Mouse (Mus musculus) CH12.LX (cell line): Measurements from ENCODE around the gene Gimap7. TPM values are rescaled to one million over a fixed set of nuclear protein-coding genes. Genes with fewer than 3 reads are reported as not detected.

Experiments used
- DNase-seq: peaks from one replicate; pipeline ENCODE4 v3.0.0-alpha.2; 2013; ENCODE audit errors: extremely low read depth
- H3K27ac ChIP-seq: 2 replicates; pipeline ENCODE4 v1.5.1; 2012; ENCODE audit warnings: low read depth, mild to moderate bottlenecking, control low read depth, moderate library complexity; ENCODE audit not compliant: insufficient read depth
- H3K27me3 ChIP-seq: replicated peaks from 2 replicates; pipeline ENCODE3; 2012; ENCODE audit warnings: inconsistent platforms
- H3K36me3 ChIP-seq, 2 experiments: replicated peaks in 1 of 2; 2 replicates each; pipeline versions ENCODE3 to v1.6.1; 2012; ENCODE audit warnings: inconsistent platforms in 1 of 2, low read length in 1 of 2, mild to moderate bottlenecking in 1 of 2, mixed read lengths in 1 of 2, moderate library complexity in 1 of 2; ENCODE audit not compliant: control insufficient read depth in 1 of 2, insufficient read depth in 1 of 2
- H3K4me1 ChIP-seq, 2 experiments: 2 replicates each; pipeline ENCODE4 v1.6.1; 2012; ENCODE audit warnings: inconsistent platforms in 1 of 2, moderate library complexity in 1 of 2; ENCODE audit not compliant: insufficient read depth in 2 of 2, control insufficient read depth in 1 of 2
- H3K4me2 ChIP-seq: 2 replicates; pipeline ENCODE4 v1.6.1; 2012; ENCODE audit warnings: low read depth, mild to moderate bottlenecking, control low read depth; ENCODE audit not compliant: poor library complexity, insufficient read depth, severe bottlenecking
- H3K4me3 ChIP-seq, 3 experiments: fragments of 150-350 bp in 1 of 3; sonication (generic) in 1 of 3; replicated peaks in 1 of 3; 2 replicates each; pipeline versions ENCODE3 to v1.5.1; 2011 to 2012; ENCODE audit warnings: low read depth in 2 of 3, low read length in 2 of 3, mild to moderate bottlenecking in 2 of 3, moderate library complexity in 2 of 3, control low read depth in 1 of 3, improper control_type of control experiment in 1 of 3, inconsistent platforms in 1 of 3, mixed read lengths in 1 of 3; ENCODE audit not compliant: poor library complexity in 1 of 3
- H3K79me2 ChIP-seq: replicated peaks from 2 replicates; pipeline ENCODE4 v1.6.1; 2012; ENCODE audit warnings: mild to moderate bottlenecking, moderate library complexity; ENCODE audit not compliant: control insufficient read depth, poor library complexity, insufficient read depth, severe bottlenecking; ENCODE audit errors: extremely low read depth
- H3K9ac ChIP-seq: 2 replicates; pipeline ENCODE4 v1.6.1; 2012; ENCODE audit warnings: low read depth, mild to moderate bottlenecking, control low read depth, moderate library complexity; ENCODE audit not compliant: insufficient read depth
- H3K9me3 ChIP-seq: replicated peaks from 2 replicates; pipeline ENCODE3; 2012; ENCODE audit warnings: low read length, inconsistent platforms, mixed read lengths
- BHLHE40 ChIP-seq: IDR thresholded peaks from 2 replicates; pipeline ENCODE4 v1.6.1; 2011; ENCODE audit warnings: mild to moderate bottlenecking, low read depth, low read length, improper control_type of control experiment
- CHD1 ChIP-seq: IDR thresholded peaks from 2 replicates; pipeline ENCODE4 v1.6.1; 2012; ENCODE audit warnings: low read depth, low read length, improper control_type of control experiment, inconsistent platforms
- CHD2 ChIP-seq: IDR thresholded peaks from 2 replicates; pipeline ENCODE4 v1.6.1; 2011; ENCODE audit warnings: low read length, improper control_type of control experiment
- CTCF ChIP-seq, 2 experiments: IDR thresholded peaks in 1 of 2; conservative IDR thresholded peaks in 1 of 2; 2 replicates each; pipeline ENCODE4 v1.5.1; 2011 to 2012; ENCODE audit warnings: low read depth in 2 of 2, low read length in 2 of 2, improper control_type of control experiment in 1 of 2, inconsistent platforms in 1 of 2, mild to moderate bottlenecking in 1 of 2, moderate library complexity in 1 of 2
- E2F4 ChIP-seq: IDR thresholded peaks from 2 replicates; pipeline ENCODE4 v1.6.1; 2011; ENCODE audit warnings: low read depth, low read length, improper control_type of control experiment; ENCODE audit not compliant: insufficient replicate concordance
- ELF1 ChIP-seq: IDR thresholded peaks from 2 replicates; pipeline ENCODE4 v1.6.1; 2014; ENCODE audit warnings: low read depth, mild to moderate bottlenecking, inconsistent platforms, low read length, improper control_type of control experiment
- ETS1 ChIP-seq: conservative IDR thresholded peaks from 2 replicates; pipeline ENCODE4 v1.6.1; 2012; ENCODE audit warnings: low read depth, mild to moderate bottlenecking, inconsistent platforms, low read length, improper control_type of control experiment, moderate library complexity
- GABPA ChIP-seq: IDR thresholded peaks from 2 replicates; pipeline ENCODE4 v1.6.1; 2012; ENCODE audit warnings: low read depth, low read length, improper control_type of control experiment, inconsistent platforms; ENCODE audit not compliant: insufficient replicate concordance
- HCFC1 ChIP-seq: IDR thresholded peaks from 2 replicates; pipeline ENCODE4 v1.6.1; 2012; ENCODE audit warnings: low read depth, mild to moderate bottlenecking, inconsistent platforms, low read length, improper control_type of control experiment
- IRF4 ChIP-seq: IDR thresholded peaks from 2 replicates; pipeline ENCODE4 v1.6.1; 2014; ENCODE audit warnings: low read depth, mild to moderate bottlenecking, inconsistent platforms, low read length, improper control_type of control experiment
- JUN ChIP-seq: IDR thresholded peaks from 2 replicates; pipeline ENCODE4 v1.6.1; 2011; ENCODE audit warnings: low read depth, mild to moderate bottlenecking, low read length, improper control_type of control experiment, moderate library complexity; ENCODE audit not compliant: insufficient read depth
- JUND ChIP-seq: conservative IDR thresholded peaks from 2 replicates; pipeline ENCODE4 v1.6.1; 2011; ENCODE audit warnings: low read depth, low read length, improper control_type of control experiment
- KAT2A ChIP-seq: IDR thresholded peaks from 2 replicates; pipeline ENCODE4 v1.6.1; 2012; ENCODE audit warnings: low read length, improper control_type of control experiment, inconsistent platforms; ENCODE audit not compliant: insufficient replicate concordance
- MAFK ChIP-seq: IDR thresholded peaks from 2 replicates; pipeline ENCODE4 v1.6.1; 2011; ENCODE audit warnings: low read length, improper control_type of control experiment; ENCODE audit not compliant: insufficient replicate concordance
- MAX ChIP-seq: IDR thresholded peaks from 2 replicates; pipeline ENCODE4 v1.6.1; 2011; ENCODE audit warnings: low read length, improper control_type of control experiment
- MEF2A ChIP-seq: IDR thresholded peaks from 2 replicates; pipeline ENCODE4 v1.6.1; 2014; ENCODE audit warnings: low read depth, mild to moderate bottlenecking, inconsistent platforms, low read length, improper control_type of control experiment, borderline replicate concordance
- MXI1 ChIP-seq: IDR thresholded peaks from 2 replicates; pipeline ENCODE4 v1.6.1; 2011; ENCODE audit warnings: mild to moderate bottlenecking, low read depth, low read length, improper control_type of control experiment
- MYC ChIP-seq: IDR thresholded peaks from 2 replicates; pipeline ENCODE4 v1.6.1; 2011; ENCODE audit warnings: low read depth, mild to moderate bottlenecking, improper control_type of control experiment, low read length
- NELFE ChIP-seq: IDR thresholded peaks from 2 replicates; pipeline ENCODE4 v1.6.1; 2011; ENCODE audit warnings: low read depth, low read length, improper control_type of control experiment
- POLR2AphosphoS2 ChIP-seq: IDR thresholded peaks from 2 replicates; pipeline ENCODE4 v1.6.1; 2011; ENCODE audit warnings: low read depth, low read length, improper control_type of control experiment
- RAD21 ChIP-seq: IDR thresholded peaks from 2 replicates; pipeline ENCODE4 v1.6.1; 2011; ENCODE audit warnings: low read depth, mild to moderate bottlenecking, low read length, improper control_type of control experiment, moderate library complexity
- RCOR1 ChIP-seq: conservative IDR thresholded peaks from 2 replicates; pipeline ENCODE4 v1.6.1; 2012; ENCODE audit warnings: low read depth, mild to moderate bottlenecking, inconsistent platforms, low read length, improper control_type of control experiment
- SMC3 ChIP-seq: IDR thresholded peaks from 2 replicates; pipeline ENCODE4 v1.6.1; 2011; ENCODE audit warnings: low read depth, low read length, improper control_type of control experiment
- TBP ChIP-seq: conservative IDR thresholded peaks from 2 replicates; pipeline ENCODE4 v1.6.1; 2011; ENCODE audit warnings: low read depth, low read length, improper control_type of control experiment
- TCF12 ChIP-seq: IDR thresholded peaks from 2 replicates; pipeline ENCODE4 v1.6.1; 2014; ENCODE audit warnings: low read depth, mild to moderate bottlenecking, inconsistent platforms, low read length, improper control_type of control experiment
- UBTF ChIP-seq: IDR thresholded peaks from 2 replicates; pipeline ENCODE4 v1.6.1; 2012; ENCODE audit warnings: low read depth, mild to moderate bottlenecking, inconsistent platforms, low read length, improper control_type of control experiment, moderate library complexity
- USF1 ChIP-seq: IDR thresholded peaks from 2 replicates; pipeline ENCODE4 v1.6.1; 2014; ENCODE audit warnings: low read depth, mild to moderate bottlenecking, inconsistent platforms, low read length, improper control_type of control experiment
- ZC3H11A ChIP-seq: IDR thresholded peaks from 2 replicates; pipeline ENCODE4 v1.6.1; 2012; ENCODE audit warnings: low read depth, mild to moderate bottlenecking, inconsistent platforms, low read length, improper control_type of control experiment
- ZKSCAN1 ChIP-seq: IDR thresholded peaks from 2 replicates; pipeline ENCODE4 v1.6.1; 2012; ENCODE audit warnings: low read depth, inconsistent platforms, low read length, improper control_type of control experiment, borderline replicate concordance
- ZMIZ1 ChIP-seq: IDR thresholded peaks from 2 replicates; pipeline ENCODE4 v1.6.1; 2012; ENCODE audit warnings: low read depth, mild to moderate bottlenecking, inconsistent platforms, low read length, improper control_type of control experiment
- ZNF384 ChIP-seq: IDR thresholded peaks from 2 replicates; pipeline ENCODE4 v1.6.1; 2012; ENCODE audit warnings: low read depth, low read length, improper control_type of control experiment, inconsistent platforms
- dilution Hi-C: fragments of 300-500 bp; cut with MboI; formaldehyde crosslinking; loops from 2 replicates; pipeline ENCODE4 v1.14.3; 2020; ENCODE audit warnings: low sequenced_read_pairs; ENCODE audit not compliant: extremely low pct_unique_long_range_greater_than_20kb, extremely low pct_ligation_motif_present
- in situ Hi-C: fragments of 300-500 bp; cut with MboI; formaldehyde crosslinking; loops from 3 replicates; pipeline ENCODE4 v1.14.3; 2019; ENCODE audit warnings: low sequenced_read_pairs, low pct_ligation_motif_present, low pct_unique_long_range_greater_than_20kb, mixed read lengths
- polyA plus RNA-seq: library from polyadenylated mRNA; unstranded; fragments of >175 nt; gene quantifications from 2 replicates; pipeline ENCODE4 v1.2.1, GENCODE M21; 2012; ENCODE audit warnings: low read depth; ENCODE audit not compliant: insufficient read length
- total RNA-seq, 2 experiments: library from RNA; depleted of rRNA; stranded (reverse); fragments of 300-350 nt in 1 of 2; fragments of >200 nt in 1 of 2; gene quantifications; 2 replicates each; pipeline ENCODE4 v1.2.3; 2012 to 2014

Gene Gimap7
- total and polyA plus RNA-seq, 3 experiments = 4.2 to 14.5 (median 7.0) TPM

DNA sequence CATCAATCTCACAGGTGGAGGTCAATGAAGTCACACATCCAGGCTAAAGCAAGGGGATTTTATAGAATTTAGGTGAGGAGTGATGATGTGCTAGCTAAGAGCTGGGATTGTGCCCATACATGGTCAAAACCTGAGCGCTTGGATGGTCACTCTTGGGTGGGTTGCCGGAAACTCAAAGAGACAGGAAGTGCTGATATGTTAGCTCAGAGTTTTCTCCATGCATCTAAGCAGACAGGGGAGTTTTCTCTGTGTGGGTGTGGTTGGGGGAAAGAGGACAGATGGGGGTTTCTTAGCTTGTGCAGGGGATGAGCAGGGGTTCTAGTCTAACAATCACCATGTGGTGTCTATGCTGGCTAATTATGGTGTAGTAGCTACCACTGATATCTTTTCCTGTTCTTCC lies 29.1 kb upstream of the Gimap7 start:
- Histone ChIP-seq H3K27me3 (no peaks in the 10 kb centered on the region), H3K36me3 (peaks cover 42 to 56% of the 10 kb centered on the region in 2 experiments), H3K4me2 (peak overlapping the region; percentile 54), H3K79me2 (peaks cover 47% of the 10 kb centered on the region), H3K4me3 (no peak overlapping the region), H3K9ac (no peak overlapping the region), H3K4me1 (peaks cover 12 to 75% of the 10 kb centered on the region in 2 experiments), H3K27ac (peak overlapping the region; percentile 41; the same call in 1 of the 2 replicates), H3K9me3 (peaks cover 15% of the 10 kb centered on the region)
- DNase-seq = peak; percentile 58
- TF ChIP-seq ELF1 (peak; percentile 59), ZKSCAN1 (no peak)
- in situ Hi-C loops = no loop called here
- dilution Hi-C loops = no loop called here

DNA sequence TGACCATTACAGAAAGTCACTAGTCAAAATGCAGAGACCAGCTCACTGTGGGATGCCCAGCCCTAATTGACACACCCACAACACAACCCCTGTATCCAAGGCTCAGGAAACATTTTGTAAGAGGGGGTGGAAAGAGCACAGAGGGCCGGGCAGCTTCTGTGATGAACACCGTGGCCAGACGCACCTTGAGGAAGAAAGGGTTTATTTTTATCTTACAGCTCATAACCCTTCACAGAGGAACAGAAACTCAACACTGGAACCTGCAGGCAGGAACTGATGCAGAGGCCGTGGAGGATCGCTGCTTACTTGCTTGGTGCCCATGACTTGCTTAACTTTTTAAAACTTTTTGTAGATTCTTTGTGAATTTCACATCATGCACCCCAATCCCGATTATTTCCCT lies 25.5 kb upstream of the Gimap7 start:
- H3K9me3 ChIP-seq = peaks cover 36% of the 10 kb centered on the region
- H3K27me3 ChIP-seq = no peaks in the 10 kb centered on the region
- peak; percentile 75 for DNase-seq
- H3K4me1 ChIP-seq = peaks cover 12 to 70% of the 10 kb centered on the region in 2 experiments
- no peak overlapping the region for H3K4me2 ChIP-seq
- dilution Hi-C loops (no loop called here), in situ Hi-C loops (no loop called here)
- H3K9ac ChIP-seq = no peak overlapping the region
- H3K4me3 ChIP-seq = no peak overlapping the region
- peak overlapping the region; percentile 65 for H3K27ac ChIP-seq
- H3K36me3 ChIP-seq = peaks cover 43 to 71% of the 10 kb centered on the region in 2 experiments
- peaks cover 20% of the 10 kb centered on the region for H3K79me2 ChIP-seq
- peak; percentile 88 for TF ChIP-seq JUN
- 0 out of 2 replicates have a peak, but pooled peaks have one; percentile 33 for TF ChIP-seq UBTF
- no peak for TF ChIP-seq E2F4
- no peak for TF ChIP-seq GABPA
- TF ChIP-seq ZC3H11A = no peak
- 0 out of 2 replicates have a peak, but pooled peaks have one; percentile 42 for TF ChIP-seq MAFK
- TF ChIP-seq BHLHE40 = peak; percentile 41; the same call in 1 of the 2 replicates
- no peak for TF ChIP-seq ZNF384
- peak; percentile 98 for TF ChIP-seq MEF2A
- TF ChIP-seq ELF1 = peak; percentile 54; the same call in 1 of the 2 replicates
- TF ChIP-seq MAX = peak; percentile 70
- TF ChIP-seq CTCF (conservative IDR thresholded peaks at IDR 0.05 in 1 of 2, IDR thresholded peaks at IDR 0.05 in 1 of 2; ENCODE audit: low read depth in 2 of 2, low read length in 2 of 2) = no peak
- no peak for TF ChIP-seq ZMIZ1
- TF ChIP-seq TBP = no peak
- peak; percentile 83 for TF ChIP-seq MYC
- TF ChIP-seq IRF4 = peak; percentile 96
- TF ChIP-seq JUND = peak; percentile 68
- TF ChIP-seq ZKSCAN1 = peak; percentile 65; the same call in 1 of the 2 replicates
- 0 out of 2 replicates have a peak, but pooled peaks have one; percentile 18 for TF ChIP-seq MXI1
- peak; percentile 61; the same call in 1 of the 2 replicates for TF ChIP-seq TCF12
- no peak; the same call in none of the 2 replicates for TF ChIP-seq RAD21
- no peak for TF ChIP-seq USF1
- 0 out of 2 replicates have a peak, but pooled peaks have one; percentile 46 for TF ChIP-seq CHD1
- TF ChIP-seq SMC3 = peak; percentile 24
- TF ChIP-seq RCOR1 = 0 out of 2 replicates have a peak, but pooled peaks have one; percentile 48
- peak; percentile 69; the same call in 1 of the 2 replicates for TF ChIP-seq POLR2AphosphoS2
- 0 out of 2 replicates have a peak, but pooled peaks have one; percentile 42 for TF ChIP-seq KAT2A
- no peak for TF ChIP-seq NELFE
- TF ChIP-seq CHD2 = peak; percentile 76; the same call in 1 of the 2 replicates
- no peak for TF ChIP-seq HCFC1
- peak; percentile 54; the same call in 1 of the 2 replicates for TF ChIP-seq ETS1
